Mouse (Mus musculus) cerebellum, adult 9-11 months (tissue): ENCODE measurements around the gene Abhd12b.

Source experiments
- DNase-seq: peaks from one replicate; pipeline ENCODE4 v3.0.0; 2022

The Abhd12b gene

GRCm38 (mm10) chr12:70153842-70154241, at the start of gene Abhd12b:
Gene Abhd12b, plus strand, starts transcription at chr12:70154142.
- DNase-seq: no peak

GRCm38 (mm10) chr12:70104199-70104598, 49.7 kb upstream of the Abhd12b start:
- DNase-seq: no peak

- no peak for DNase-seq
These were observed 49.0 kb upstream of the Abhd12b start for GRCm38 (mm10) chr12:70104776-70105420.

GRCm38 (mm10) chr12:70105885-70106284, 48.1 kb upstream of the Abhd12b start:
- DNase-seq: no peak

- DNase-seq: no peak
These were observed 47.4 kb upstream of the Abhd12b start for GRCm38 (mm10) chr12:70106508-70106907.

GRCm38 (mm10) chr12:70108104-70108503, 45.8 kb upstream of the Abhd12b start:
- DNase-seq: no peak

GRCm38 (mm10) chr12:70109921-70110320, 44.0 kb upstream of the Abhd12b start:
- DNase-seq: no peak

- no peak for DNase-seq
These were observed 43.4 kb upstream of the Abhd12b start for GRCm38 (mm10) chr12:70110375-70111116.

GRCm38 (mm10) chr12:70111117-70111366, 42.9 kb upstream of the Abhd12b start:
- DNase-seq: no peak

GRCm38 (mm10) chr12:70111367-70112089, 42.4 kb upstream of the Abhd12b start:
- peak; percentile 63 for DNase-seq

- no peak for DNase-seq
These were observed 41.9 kb upstream of the Abhd12b start for GRCm38 (mm10) chr12:70112090-70112383.

- no peak for DNase-seq
These were observed 40.6 kb upstream of the Abhd12b start, which contains the start of gene Nin for GRCm38 (mm10) chr12:70113351-70113750. Gene Nin, minus strand, starts transcription at chr12:70113717.

- DNase-seq: no peak
These were observed 36.8 kb upstream of the Abhd12b start for GRCm38 (mm10) chr12:70117146-70117545.

- peak; percentile 55 for DNase-seq
These were observed 35.1 kb upstream of the Abhd12b start for GRCm38 (mm10) chr12:70118721-70119345.

GRCm38 (mm10) chr12:70119552-70119951, 34.4 kb upstream of the Abhd12b start:
- DNase-seq: no peak

GRCm38 (mm10) chr12:70126626-70127025, 27.3 kb upstream of the Abhd12b start:
- DNase-seq: no peak

- DNase-seq: no peak
These were observed 24.8 kb upstream of the Abhd12b start for GRCm38 (mm10) chr12:70129105-70129504.

- peak; percentile 35 for DNase-seq
These were observed 22.8 kb upstream of the Abhd12b start for GRCm38 (mm10) chr12:70131042-70131675.

GRCm38 (mm10) chr12:70134627-70135235, 19.2 kb upstream of the Abhd12b start:
- no peak for DNase-seq

GRCm38 (mm10) chr12:70136185-70136756, 17.7 kb upstream of the Abhd12b start:
- no peak for DNase-seq

GRCm38 (mm10) chr12:70137095-70137494, 16.8 kb upstream of the Abhd12b start:
- DNase-seq: no peak

GRCm38 (mm10) chr12:70137626-70138025, 16.3 kb upstream of the Abhd12b start:
- DNase-seq: no peak
